Mouse (Mus musculus) erythroblast, embryonic 14.5 days (primary cell): ENCODE results near the gene Ifrd2. TPM values are rescaled to one million over a fixed set of nuclear protein-coding genes. Genes with fewer than 3 reads are reported as not detected.

Experiments used
- H3K27me3 ChIP-seq: 2 replicates; pipeline ENCODE4 v1.6.1; 2012; ENCODE audit warnings: inconsistent platforms; ENCODE audit not compliant: control insufficient read depth
- H3K36me3 ChIP-seq: 2 replicates; pipeline ENCODE4 v1.6.1; 2012; ENCODE audit warnings: mild to moderate bottlenecking, inconsistent platforms; ENCODE audit not compliant: control insufficient read depth
- H3K4me1 ChIP-seq: 2 replicates; pipeline ENCODE4 v1.6.1; 2012; ENCODE audit warnings: inconsistent platforms; ENCODE audit not compliant: control insufficient read depth
- H3K4me3 ChIP-seq: replicated peaks from 2 replicates; pipeline ENCODE3; 2012; ENCODE audit warnings: moderate library complexity, mild to moderate bottlenecking, inconsistent platforms
- H3K9me3 ChIP-seq: 2 replicates; pipeline ENCODE4 v1.6.1; 2012; ENCODE audit warnings: low read length, inconsistent platforms, mixed read lengths; ENCODE audit not compliant: control insufficient read depth
- GATA1 ChIP-seq: IDR thresholded peaks from 2 replicates; pipeline ENCODE4 v1.6.1; 2012; ENCODE audit warnings: low read length, inconsistent platforms, mixed read lengths
- TAL1 ChIP-seq: IDR thresholded peaks from 3 replicates; pipeline ENCODE4 v1.6.1; 2012; ENCODE audit warnings: low read length, inconsistent platforms, mixed read lengths
- polyA plus RNA-seq: library from polyadenylated mRNA; stranded (reverse); fragments of >175 nt; gene quantifications from 2 replicates; pipeline ENCODE4 v1.2.3, GENCODE M21; 2012

Gene Ifrd2
- polyA plus RNA-seq, 1 experiment: 91.3 TPM

DNA sequence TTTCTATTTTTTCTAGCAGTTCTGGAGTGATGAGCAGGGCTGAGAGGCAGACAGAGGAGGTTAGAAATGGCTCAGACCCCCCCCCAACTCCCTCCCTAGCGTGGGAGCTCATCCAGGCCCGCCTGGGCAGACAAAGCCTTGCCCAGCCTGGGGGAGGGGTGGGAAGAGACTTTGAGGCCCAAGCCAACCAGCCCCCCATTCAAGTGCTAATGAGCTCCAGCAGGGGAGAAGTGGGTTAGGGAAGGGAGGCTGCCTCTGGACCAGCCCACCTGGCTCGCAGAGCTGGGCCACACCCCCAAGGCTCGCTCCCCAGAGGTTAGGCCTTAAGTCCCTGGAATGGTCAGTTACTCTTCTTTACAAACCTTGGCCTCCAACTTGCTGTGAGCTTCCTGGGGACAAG lies 43.1 kb downstream of the Ifrd2 start:
- H3K4me3 ChIP-seq: no peak overlapping the region
- peaks cover 68% of the 10 kb centered on the region for H3K36me3 ChIP-seq
- no peaks in the 10 kb centered on the region for H3K9me3 ChIP-seq
- TF ChIP-seq TAL1 (no peak), GATA1 (no peak)
- no peaks in the 10 kb centered on the region for H3K27me3 ChIP-seq
- peaks cover 95% of the 10 kb centered on the region for H3K4me1 ChIP-seq

GRCm38 (mm10) chr9:107631311-107631826 lies 43.9 kb downstream of the Ifrd2 start:
- no peak for TF ChIP-seq GATA1
- no peak for TF ChIP-seq TAL1
- Histone ChIP-seq H3K9me3 (no peaks in the 10 kb centered on the region), H3K36me3 (peaks cover 60% of the 10 kb centered on the region), H3K4me1 (peaks cover 96% of the 10 kb centered on the region), H3K4me3 (no peak overlapping the region), H3K27me3 (no peaks in the 10 kb centered on the region)

- Histone ChIP-seq H3K4me3 (no peak overlapping the region), H3K36me3 (peaks cover 55% of the 10 kb centered on the region), H3K27me3 (no peaks in the 10 kb centered on the region), H3K9me3 (no peaks in the 10 kb centered on the region), H3K4me1 (peaks cover 95% of the 10 kb centered on the region)
- TF ChIP-seq TAL1 (no peak), GATA1 (no peak)
These were observed 44.4 kb downstream of the Ifrd2 start for GRCm38 (mm10) chr9:107631861-107632260.

DNA sequence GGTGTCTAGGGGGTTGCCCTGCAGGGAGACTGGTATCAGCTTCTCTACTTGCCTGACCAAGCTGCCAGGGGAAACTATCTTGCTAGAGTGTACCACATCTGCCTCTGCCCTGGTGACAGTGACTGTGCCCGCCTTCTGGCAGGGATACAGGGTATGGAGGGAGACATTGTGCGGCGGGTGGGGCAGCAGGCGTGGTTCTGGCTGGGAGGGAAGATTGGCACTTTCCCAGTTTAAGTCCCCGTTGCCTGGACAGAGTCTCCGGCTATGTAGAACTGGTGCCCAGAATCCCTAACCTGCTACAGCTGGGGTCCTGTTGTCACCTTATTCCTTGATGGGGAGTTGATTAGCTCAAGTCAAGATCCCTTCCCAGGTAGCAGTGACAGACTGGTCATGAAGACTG lies 45.0 kb downstream of the Ifrd2 start:
- H3K4me3 ChIP-seq: peak overlapping the region; percentile 96
- no peaks in the 10 kb centered on the region for H3K9me3 ChIP-seq
- H3K36me3 ChIP-seq: peaks cover 49% of the 10 kb centered on the region
- peaks cover 93% of the 10 kb centered on the region for H3K4me1 ChIP-seq
- H3K27me3 ChIP-seq: no peaks in the 10 kb centered on the region
- TF ChIP-seq GATA1 (peak; percentile 33; the same call in 1 of the 2 replicates), TAL1 (peak; percentile 48; the same call in 2 of the 3 replicates)

GRCm38 (mm10) chr9:107633091-107633660 lies 45.7 kb downstream of the Ifrd2 start:
- Histone ChIP-seq H3K36me3 (peaks cover 42% of the 10 kb centered on the region), H3K4me1 (peaks cover 86% of the 10 kb centered on the region), H3K4me3 (peak overlapping the region; percentile 96), H3K27me3 (no peaks in the 10 kb centered on the region), H3K9me3 (no peaks in the 10 kb centered on the region)
- TF ChIP-seq TAL1: no peak
- TF ChIP-seq GATA1: no peak

GRCm38 (mm10) chr9:107633661-107634405 lies 46.4 kb downstream of the Ifrd2 start:
- H3K27me3 ChIP-seq: no peaks in the 10 kb centered on the region
- peaks cover 80% of the 10 kb centered on the region for H3K4me1 ChIP-seq

DNA sequence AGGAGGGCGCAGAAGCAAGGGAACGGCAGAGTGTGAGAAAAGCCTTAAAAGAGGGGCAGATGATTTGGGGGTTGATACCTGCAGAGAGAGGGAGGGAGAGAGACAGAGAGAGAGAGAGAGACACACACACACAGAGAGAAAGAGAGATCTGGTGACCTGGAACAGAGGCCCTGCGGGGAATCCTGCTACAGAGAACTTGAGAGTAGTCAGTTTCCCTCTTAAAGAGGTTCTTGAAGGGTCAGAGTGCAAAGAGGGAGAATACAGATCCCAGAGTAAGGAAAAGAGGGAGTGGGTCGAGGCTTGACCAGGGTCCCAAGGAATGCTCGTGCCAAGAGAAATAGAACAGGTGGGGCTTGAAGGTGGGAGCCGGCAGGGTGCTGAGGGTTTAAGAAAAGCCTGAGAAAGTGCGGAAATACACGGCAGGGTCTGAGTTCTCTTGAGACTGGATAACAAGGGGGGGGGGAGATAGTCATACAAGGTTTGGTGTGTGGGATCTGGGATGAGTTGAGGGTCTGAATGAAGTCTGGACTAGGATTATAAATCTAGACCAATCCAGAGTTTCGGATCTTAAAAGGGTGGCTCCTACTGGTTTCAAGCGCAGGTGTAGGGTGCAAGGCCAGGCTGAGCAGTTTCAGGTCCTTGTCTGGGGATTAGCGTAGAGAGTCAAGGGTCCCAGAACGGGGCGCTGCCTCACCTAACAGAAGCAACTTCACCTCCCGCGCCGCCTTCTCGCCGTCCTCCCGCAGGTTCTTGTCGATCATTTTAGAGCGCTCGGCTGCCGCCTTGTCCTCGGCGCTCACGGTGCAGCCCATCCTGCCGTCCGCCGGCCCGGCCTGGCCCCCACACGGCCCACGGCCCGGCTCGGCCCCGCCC lies 47.2 kb downstream of the Ifrd2 start:
- Histone ChIP-seq H3K36me3 (peaks cover 28% of the 10 kb centered on the region), H3K4me1 (peaks cover 72% of the 10 kb centered on the region), H3K4me3 (peak overlapping the region; percentile 96), H3K27me3 (no peaks in the 10 kb centered on the region), H3K9me3 (no peaks in the 10 kb centered on the region)
- no peak for TF ChIP-seq GATA1
- TF ChIP-seq TAL1: no peak

More at GRCm38 (mm10) chr9:107633661-107634405, 46.4 kb downstream of the Ifrd2 start:
- Histone ChIP-seq H3K36me3 (peaks cover 35% of the 10 kb centered on the region), H3K9me3 (no peaks in the 10 kb centered on the region), H3K4me3 (peak overlapping the region; percentile 96)
- no peak for TF ChIP-seq GATA1
- no peak for TF ChIP-seq TAL1

DNA sequence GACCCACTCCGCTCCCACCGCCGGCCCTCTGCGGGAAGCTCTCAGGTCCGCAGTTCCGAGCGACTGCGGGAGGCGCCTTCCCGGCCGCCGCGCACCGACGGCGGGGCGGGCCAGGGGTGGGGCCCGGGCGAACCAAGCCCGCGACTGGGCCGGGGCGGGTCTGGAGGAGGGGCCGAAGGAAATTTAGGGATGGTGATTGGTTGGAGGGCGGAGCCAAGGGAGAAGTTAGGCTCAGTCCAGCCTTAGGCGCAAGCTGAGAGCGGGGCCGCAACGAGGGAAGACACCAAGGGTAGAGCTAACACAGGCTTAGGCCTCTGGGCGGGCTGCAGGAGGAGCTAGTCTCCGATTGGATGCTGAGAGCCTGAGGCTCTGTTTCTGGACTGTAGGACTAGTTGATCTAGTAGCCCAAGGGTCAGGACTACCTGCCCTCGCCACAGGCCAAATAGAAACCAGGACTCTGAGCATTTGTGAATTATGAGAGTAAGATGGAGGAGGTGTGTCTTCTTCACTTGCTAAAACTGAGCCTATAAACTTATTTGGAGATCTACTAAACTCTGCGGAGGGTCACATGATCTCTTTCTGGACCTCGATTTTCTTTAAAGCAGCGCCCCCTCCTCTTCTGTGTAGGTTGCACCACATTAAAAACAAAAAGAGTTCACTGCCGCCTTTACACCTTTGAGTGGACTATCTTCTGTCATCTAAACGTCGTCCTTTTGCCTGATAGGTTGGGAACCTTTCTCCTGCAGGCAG lies 48.0 kb downstream of the Ifrd2 start, which contains the start of gene Gnai2:
Gene Gnai2 (minus strand): TSS at position 89 of the 750 bp plus-strand sequence.
- peak within 1 kb of the TSS; percentile 96 for H3K4me3 ChIP-seq
- H3K27me3 ChIP-seq: no peaks in the 10 kb centered on the region
- H3K4me1 ChIP-seq: peaks cover 67% of the 10 kb centered on the region
- TF ChIP-seq GATA1 (no peak), TAL1 (no peak)
- H3K36me3 ChIP-seq: peaks cover 23% of the 10 kb centered on the region
- no peaks in the 10 kb centered on the region for H3K9me3 ChIP-seq
